Mouse (Mus musculus): ENCODE results near the gene Fam107a. TPM values are rescaled to one million over a fixed set of nuclear protein-coding genes. Genes with fewer than 3 reads are reported as not detected.

The Fam107a gene
- polyA plus RNA-seq, 1 experiment = 155 TPM

GRCm38 (mm10) chr14:8255076-8255729, 62.6 kb downstream of the Fam107a start:
- 60% methylated on average over 7 of the region's 7 CpGs for WGBS
- TF ChIP-seq POLR2A (IDR thresholded peaks at IDR 0.05; ENCODE audit: insufficient read depth, low read depth, low read length) (no peak), CTCF (IDR thresholded peaks at IDR 0.05; ENCODE audit: insufficient read depth, low read depth, low read length) (no peak)
- no peak overlapping the region for H3K27ac ChIP-seq (ENCODE audit: insufficient read depth, low read depth, low read length)
- no peak overlapping the region for H3K4me3 ChIP-seq (ENCODE audit: insufficient read depth, low read depth, low read length)
- no peaks in the 10 kb centered on the region for H3K4me1 ChIP-seq (ENCODE audit: control insufficient read depth, insufficient read depth, low read length)

GRCm38 (mm10) chr14:8251330-8251885, 66.4 kb downstream of the Fam107a start:
- no peaks in the 10 kb centered on the region for H3K4me1 ChIP-seq (ENCODE audit: control insufficient read depth, insufficient read depth, low read length)
- no peak overlapping the region for H3K4me3 ChIP-seq (ENCODE audit: insufficient read depth, low read depth, low read length)
- H3K27ac ChIP-seq (ENCODE audit: insufficient read depth, low read depth, low read length) = no peak overlapping the region
- no peak for TF ChIP-seq CTCF (IDR thresholded peaks at IDR 0.05; ENCODE audit: insufficient read depth, low read depth, low read length)
- no peak for TF ChIP-seq POLR2A (IDR thresholded peaks at IDR 0.05; ENCODE audit: insufficient read depth, low read depth, low read length)
- 92% methylated on average over 8 of the region's 8 CpGs for WGBS

GRCm38 (mm10) chr14:8250141-8250871, 67.5 kb downstream of the Fam107a start:
- WGBS = 92% methylated on average over 9 of the region's 9 CpGs
- Histone ChIP-seq H3K4me3 (ENCODE audit: insufficient read depth, low read depth, low read length) (no peak overlapping the region), H3K27ac (ENCODE audit: insufficient read depth, low read depth, low read length) (no peak overlapping the region), H3K4me1 (ENCODE audit: control insufficient read depth, insufficient read depth, low read length) (no peaks in the 10 kb centered on the region)
- no peak for TF ChIP-seq CTCF (IDR thresholded peaks at IDR 0.05; ENCODE audit: insufficient read depth, low read depth, low read length)
- no peak for TF ChIP-seq POLR2A (IDR thresholded peaks at IDR 0.05; ENCODE audit: insufficient read depth, low read depth, low read length)

- Histone ChIP-seq H3K4me3 (ENCODE audit: insufficient read depth, low read depth, low read length) (no peak overlapping the region), H3K4me1 (ENCODE audit: control insufficient read depth, insufficient read depth, low read length) (no peaks in the 10 kb centered on the region), H3K27ac (ENCODE audit: insufficient read depth, low read depth, low read length) (no peak overlapping the region)
- TF ChIP-seq POLR2A (IDR thresholded peaks at IDR 0.05; ENCODE audit: insufficient read depth, low read depth, low read length) = no peak
- no peak for TF ChIP-seq CTCF (IDR thresholded peaks at IDR 0.05; ENCODE audit: insufficient read depth, low read depth, low read length)
- 94% methylated on average over 1 of the region's 1 CpGs for WGBS
Measured at GRCm38 (mm10) chr14:8249206-8249605, 68.6 kb downstream of the Fam107a start.

- Histone ChIP-seq H3K4me3 (ENCODE audit: insufficient read depth, low read depth, low read length) (no peak overlapping the region), H3K27ac (ENCODE audit: insufficient read depth, low read depth, low read length) (no peak overlapping the region), H3K4me1 (ENCODE audit: control insufficient read depth, insufficient read depth, low read length) (no peaks in the 10 kb centered on the region)
- no peak for TF ChIP-seq CTCF (IDR thresholded peaks at IDR 0.05; ENCODE audit: insufficient read depth, low read depth, low read length)
- TF ChIP-seq POLR2A (IDR thresholded peaks at IDR 0.05; ENCODE audit: insufficient read depth, low read depth, low read length) = no peak
- 87% methylated on average over 8 of the region's 8 CpGs for WGBS
Measured at GRCm38 (mm10) chr14:8246878-8247277, 70.9 kb downstream of the Fam107a start.

Other genes with a start within 250 kb of the Fam107a start
- not detected in 2 replicates for gene Rpp14, start 237.7 kb downstream of the Fam107a start, polyA plus RNA-seq (2012; ENCODE audit: insufficient read depth, insufficient read length, low replicate concordance, missing spikeins)
- gene Pxk, start 219.8 kb downstream of the Fam107a start, polyA plus RNA-seq (2012; ENCODE audit: insufficient read depth, insufficient read length, low replicate concordance, missing spikeins) = not detected in 2 replicates
- not detected in 2 replicates for gene Pdhb, start 145.0 kb downstream of the Fam107a start, polyA plus RNA-seq (2012; ENCODE audit: insufficient read depth, insufficient read length, low replicate concordance, missing spikeins)
- not detected in 2 replicates for gene Kctd6, start 103.9 kb downstream of the Fam107a start, polyA plus RNA-seq (2012; ENCODE audit: insufficient read depth, insufficient read length, low replicate concordance, missing spikeins)
- gene Acox2, start 58.7 kb downstream of the Fam107a start, polyA plus RNA-seq (2012; ENCODE audit: insufficient read depth, insufficient read length, low replicate concordance, missing spikeins) = not detected in 2 replicates
- not detected in 2 replicates for gene Oit1, start 60.7 kb upstream of the Fam107a start, polyA plus RNA-seq (2012; ENCODE audit: insufficient read depth, insufficient read length, low replicate concordance, missing spikeins)